Mouse (Mus musculus) MEL (cell line): ENCODE data around the gene 3110082I17Rik. TPM values are rescaled to one million over a fixed set of nuclear protein-coding genes. Genes with fewer than 3 reads are reported as not detected.

Source experiments
- DNase-seq: peaks from one replicate; pipeline ENCODE4 v3.0.0; 2011; ENCODE audit warnings: low read depth, low spot score
- H3K27ac ChIP-seq: 2 replicates; pipeline ENCODE4 v1.5.1; 2012; ENCODE audit warnings: low read depth, mild to moderate bottlenecking, control low read depth, low read length, moderate library complexity; ENCODE audit not compliant: control insufficient read depth
- H3K27me3 ChIP-seq, 2 experiments: fragments of 150-350 bp in 1 of 2; sonication (generic) in 1 of 2; 2 replicates each; pipeline ENCODE4 v1.6.1; 2012; ENCODE audit warnings: low read length in 2 of 2, mild to moderate bottlenecking in 2 of 2, improper control_type of control experiment in 1 of 2, moderate library complexity in 1 of 2; ENCODE audit not compliant: insufficient read depth in 2 of 2, control insufficient read depth in 1 of 2
- H3K36me3 ChIP-seq, 2 experiments: 2 replicates each; pipeline ENCODE4 v1.6.1; 2012 to 2014; ENCODE audit warnings: low read length in 2 of 2, improper control_type of control experiment in 1 of 2, inconsistent platforms in 1 of 2, mild to moderate bottlenecking in 1 of 2; ENCODE audit not compliant: insufficient read depth in 2 of 2, control insufficient read depth in 1 of 2
- H3K4me1 ChIP-seq, 2 experiments: fragments of 150-350 bp in 1 of 2; sonication (generic) in 1 of 2; 2 replicates each; pipeline ENCODE4 v1.6.1; 2012; ENCODE audit warnings: low read length in 2 of 2, improper control_type of control experiment in 1 of 2, mild to moderate bottlenecking in 1 of 2; ENCODE audit not compliant: insufficient read depth in 2 of 2, control insufficient read depth in 1 of 2
- H3K4me3 ChIP-seq, 2 experiments: fragments of 150-350 bp in 1 of 2; sonication (generic) in 1 of 2; 2 replicates each; pipeline ENCODE4 v1.5.1; 2012; ENCODE audit warnings: low read depth in 2 of 2, low read length in 2 of 2, mild to moderate bottlenecking in 2 of 2, moderate library complexity in 2 of 2, control low read depth in 1 of 2, improper control_type of control experiment in 1 of 2; ENCODE audit not compliant: control insufficient read depth in 1 of 2, insufficient read depth in 1 of 2
- H3K79me2 ChIP-seq: 2 replicates; pipeline ENCODE4 v1.6.1; 2012; ENCODE audit warnings: mild to moderate bottlenecking, low read length, moderate library complexity; ENCODE audit not compliant: control insufficient read depth, poor library complexity, insufficient read depth
- H3K9ac ChIP-seq: 2 replicates; pipeline ENCODE4 v1.6.1; 2012; ENCODE audit warnings: low read depth, mild to moderate bottlenecking, control low read depth, low read length, moderate library complexity; ENCODE audit not compliant: control insufficient read depth, poor library complexity, severe bottlenecking
- H3K9me3 ChIP-seq: fragments of 150-350 bp; sonication (generic); replicated peaks from 2 replicates; pipeline ENCODE4 v1.6.1; 2012; ENCODE audit warnings: mild to moderate bottlenecking, low read length, improper control_type of control experiment, moderate library complexity; ENCODE audit not compliant: insufficient read depth
- CHD1 ChIP-seq: IDR thresholded peaks from 2 replicates; pipeline ENCODE4 v1.6.1; 2012; ENCODE audit warnings: low read depth, mild to moderate bottlenecking, inconsistent platforms, low read length, improper control_type of control experiment
- CTCF ChIP-seq, 3 experiments: IDR thresholded peaks in 2 of 3; conservative IDR thresholded peaks in 1 of 3; 2 replicates each; pipeline ENCODE4 v1.5.1; 2011 to 2012; ENCODE audit warnings: low read length in 3 of 3, low read depth in 2 of 3, mild to moderate bottlenecking in 2 of 3, improper control_type of control experiment in 1 of 3, inconsistent platforms in 1 of 3, mixed read lengths in 1 of 3, moderate library complexity in 1 of 3; ENCODE audit not compliant: control insufficient read depth in 1 of 3, insufficient read depth in 1 of 3, poor library complexity in 1 of 3, severe bottlenecking in 1 of 3
- GABPA ChIP-seq: IDR thresholded peaks from 2 replicates; pipeline ENCODE4 v1.6.1; 2012; ENCODE audit warnings: low read depth, mild to moderate bottlenecking, inconsistent platforms, low read length, improper control_type of control experiment, moderate library complexity
- GATA1 ChIP-seq: IDR thresholded peaks from 2 replicates; pipeline ENCODE4 v1.6.1; 2011; ENCODE audit warnings: low read depth, low read length, improper control_type of control experiment
- HCFC1 ChIP-seq: IDR thresholded peaks from 2 replicates; pipeline ENCODE4 v1.6.1; 2012; ENCODE audit warnings: low read depth, mild to moderate bottlenecking, inconsistent platforms, low read length, improper control_type of control experiment, moderate library complexity
- KAT2A ChIP-seq: conservative IDR thresholded peaks from 2 replicates; pipeline ENCODE4 v1.6.1; 2012; ENCODE audit warnings: low read depth, low read length, improper control_type of control experiment, inconsistent platforms
- MAFK ChIP-seq: IDR thresholded peaks from 2 replicates; pipeline ENCODE4 v1.6.1; 2011; ENCODE audit warnings: low read depth, mild to moderate bottlenecking, low read length, improper control_type of control experiment, borderline replicate concordance
- MXI1 ChIP-seq: IDR thresholded peaks from 2 replicates; pipeline ENCODE4 v1.6.1; 2011; ENCODE audit warnings: mild to moderate bottlenecking, low read depth, low read length, improper control_type of control experiment
- MYB ChIP-seq: IDR thresholded peaks from 2 replicates; pipeline ENCODE4 v1.6.1; 2011; ENCODE audit warnings: mild to moderate bottlenecking, low read depth, low read length, improper control_type of control experiment
- NELFE ChIP-seq: IDR thresholded peaks from 2 replicates; pipeline ENCODE4 v1.6.1; 2011; ENCODE audit warnings: low read depth, low read length, improper control_type of control experiment
- NRF1 ChIP-seq: IDR thresholded peaks from 2 replicates; pipeline ENCODE4 v1.6.1; 2014; ENCODE audit warnings: low read depth, mild to moderate bottlenecking, inconsistent platforms, low read length, improper control_type of control experiment, moderate library complexity; ENCODE audit not compliant: poor library complexity, insufficient read depth, severe bottlenecking
- POLR2A ChIP-seq, 2 experiments: IDR thresholded peaks; 2 replicates each; pipeline ENCODE4 v1.6.1; 2011 to 2012; ENCODE audit warnings: low read length in 2 of 2, mild to moderate bottlenecking in 2 of 2, control low read depth in 1 of 2, improper control_type of control experiment in 1 of 2, low read depth in 1 of 2, moderate library complexity in 1 of 2; ENCODE audit not compliant: control insufficient read depth in 1 of 2, insufficient read depth in 1 of 2, poor library complexity in 1 of 2
- POLR2AphosphoS2 ChIP-seq: IDR thresholded peaks from 2 replicates; pipeline ENCODE4 v1.6.1; 2011; ENCODE audit warnings: low read length, improper control_type of control experiment
- POLR2AphosphoS5 ChIP-seq: IDR thresholded peaks from 2 replicates; pipeline ENCODE4 v1.6.1; 2012; ENCODE audit warnings: low read depth, borderline replicate concordance, mild to moderate bottlenecking, inconsistent platforms, low read length, moderate library complexity, mixed read lengths
- RAD21 ChIP-seq: IDR thresholded peaks from 2 replicates; pipeline ENCODE4 v1.6.1; 2011; ENCODE audit warnings: mild to moderate bottlenecking, low read depth, low read length, improper control_type of control experiment
- SMC3 ChIP-seq: IDR thresholded peaks from 2 replicates; pipeline ENCODE4 v1.6.1; 2011; ENCODE audit warnings: low read depth, low read length, improper control_type of control experiment
- TCF12 ChIP-seq: IDR thresholded peaks from 2 replicates; pipeline ENCODE4 v1.6.1; 2014; ENCODE audit warnings: low read depth, mild to moderate bottlenecking, inconsistent platforms, low read length, improper control_type of control experiment, moderate library complexity
- USF1 ChIP-seq: IDR thresholded peaks from 2 replicates; pipeline ENCODE4 v1.6.1; 2014; ENCODE audit warnings: low read depth, mild to moderate bottlenecking, inconsistent platforms, low read length, improper control_type of control experiment, moderate library complexity
- ZC3H11A ChIP-seq: IDR thresholded peaks from 2 replicates; pipeline ENCODE4 v1.6.1; 2012; ENCODE audit warnings: low read depth, mild to moderate bottlenecking, inconsistent platforms, low read length, improper control_type of control experiment
- ZKSCAN1 ChIP-seq: IDR thresholded peaks from 2 replicates; pipeline ENCODE4 v1.6.1; 2012; ENCODE audit warnings: low read depth, mild to moderate bottlenecking, inconsistent platforms, low read length, improper control_type of control experiment, moderate library complexity
- ZMIZ1 ChIP-seq: IDR thresholded peaks from 2 replicates; pipeline ENCODE4 v1.6.1; 2012; ENCODE audit warnings: low read depth, mild to moderate bottlenecking, inconsistent platforms, low read length, improper control_type of control experiment, moderate library complexity
- ZNF384 ChIP-seq: IDR thresholded peaks from 2 replicates; pipeline ENCODE4 v1.6.1; 2012; ENCODE audit warnings: low read depth, mild to moderate bottlenecking, inconsistent platforms, low read length, improper control_type of control experiment
- polyA plus RNA-seq, 2 experiments: library from polyadenylated mRNA; stranded (reverse) in 1 of 2; unstranded in 1 of 2; fragments of >175 nt in 1 of 2; fragments of >200 nt in 1 of 2; gene quantifications; 2 replicates each; pipeline versions ENCODE4 v1.2.1 to v1.2.4; 2012; ENCODE audit warnings: low replicate concordance in 2 of 2, low read depth in 1 of 2; ENCODE audit not compliant: insufficient read length in 2 of 2, insufficient read depth in 1 of 2, missing spikeins in 1 of 2
- total RNA-seq: library from RNA; depleted of rRNA; stranded (reverse); fragments of 300-350 nt; gene quantifications from 2 replicates; pipeline ENCODE4 v1.2.3, GENCODE M21; 2012

3110082I17Rik gene
- total and polyA plus RNA-seq, 3 experiments, result 58.1 to 79.5 TPM; not detected in 1

GRCm38 (mm10) chr5:139427989-139428388, 32.3 kb downstream of the 3110082I17Rik start:
- H3K9me3 ChIP-seq, result no peaks in the 10 kb centered on the region
- DNase-seq, result peak; percentile 17
- no peak overlapping the region for H3K4me3 ChIP-seq
- H3K4me1 ChIP-seq, result peaks cover 8 to 12% of the 10 kb centered on the region in 2 experiments
- H3K27ac ChIP-seq, result no peak overlapping the region
- no peaks in the 10 kb centered on the region for H3K79me2 ChIP-seq
- peaks cover 0 to 5% of the 10 kb centered on the region in 2 experiments; a peak in 1 of 4 replicates for H3K36me3 ChIP-seq
- H3K9ac ChIP-seq, result no peak overlapping the region
- H3K27me3 ChIP-seq, result no peaks in the 10 kb centered on the region
- no peak for TF ChIP-seq MXI1
- no peak for TF ChIP-seq NRF1
- no peak for TF ChIP-seq HCFC1
- no peak for TF ChIP-seq KAT2A
- TF ChIP-seq CTCF (IDR thresholded peaks at IDR 0.05 in 2 of 3, conservative IDR thresholded peaks at IDR 0.05 in 1 of 3; ENCODE audit: control insufficient read depth in 1 of 3, insufficient read depth in 1 of 3, low read depth in 2 of 3, low read length in 3 of 3, poor library complexity in 1 of 3, severe bottlenecking in 1 of 3), result no peak
- TF ChIP-seq POLR2A (IDR thresholded peaks at IDR 0.05; ENCODE audit: control insufficient read depth in 1 of 2, insufficient read depth in 1 of 2, low read depth in 1 of 2, low read length in 2 of 2, poor library complexity in 1 of 2), result no peak
- no peak for TF ChIP-seq NELFE
- no peak for TF ChIP-seq POLR2AphosphoS5
- no peak for TF ChIP-seq ZNF384
- TF ChIP-seq ZMIZ1, result no peak
- no peak for TF ChIP-seq CHD1
- no peak for TF ChIP-seq MAFK
- TF ChIP-seq, all 39 proteins: peak for 0

DNA sequence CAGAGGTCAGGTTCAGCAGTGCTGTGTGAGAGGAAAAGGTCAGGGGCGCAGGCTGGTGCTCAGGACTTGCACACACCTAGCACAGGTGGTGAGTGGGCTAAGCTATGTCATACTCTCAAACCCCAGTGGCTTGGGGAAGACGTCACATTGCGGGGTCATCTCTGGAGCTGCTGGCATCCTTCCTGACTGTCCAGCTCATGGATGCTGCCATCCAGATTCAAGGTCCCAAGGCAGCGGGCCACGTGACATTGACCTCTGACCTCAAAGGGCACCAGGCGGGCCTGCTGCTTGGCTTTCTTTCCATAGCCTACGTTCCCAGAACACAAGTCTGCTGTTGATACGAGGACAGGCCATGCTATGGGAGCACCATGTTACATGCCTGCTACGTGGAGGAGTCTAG, 33.3 kb downstream of the 3110082I17Rik start:
- Histone ChIP-seq H3K4me1 (peaks cover 8 to 12% of the 10 kb centered on the region in 2 experiments), H3K9ac (no peak overlapping the region), H3K27me3 (no peaks in the 10 kb centered on the region), H3K27ac (no peak overlapping the region), H3K9me3 (no peaks in the 10 kb centered on the region), H3K4me3 (no peak overlapping the region), H3K36me3 (peaks cover 0 to 5% of the 10 kb centered on the region in 2 experiments; a peak in 1 of 4 replicates), H3K79me2 (no peaks in the 10 kb centered on the region)
- TF ChIP-seq TCF12, result no peak
- no peak for TF ChIP-seq HCFC1
- no peak for TF ChIP-seq ZC3H11A
- TF ChIP-seq GABPA, result no peak
- no peak for TF ChIP-seq RAD21
- TF ChIP-seq NRF1, result no peak
- no peak for TF ChIP-seq GATA1
- TF ChIP-seq MYB, result no peak
- TF ChIP-seq POLR2AphosphoS2, result no peak
- no peak for TF ChIP-seq ZKSCAN1
- TF ChIP-seq POLR2AphosphoS5, result no peak
- no peak for TF ChIP-seq USF1
- TF ChIP-seq KAT2A, result no peak
- no peak for TF ChIP-seq SMC3
- DNase-seq, result no peak
